Mouse (Mus musculus): ENCODE measurements around the gene Hba-x. TPM values are rescaled to one million over a fixed set of nuclear protein-coding genes. Genes with fewer than 3 reads are reported as not detected.

Gene Hba-x
- total RNA-seq (2021) = not detected in 2 replicates
- long read RNA-seq, experiment 1 = 0 reads
- long read RNA-seq, experiment 2 = 0 reads

DNA sequence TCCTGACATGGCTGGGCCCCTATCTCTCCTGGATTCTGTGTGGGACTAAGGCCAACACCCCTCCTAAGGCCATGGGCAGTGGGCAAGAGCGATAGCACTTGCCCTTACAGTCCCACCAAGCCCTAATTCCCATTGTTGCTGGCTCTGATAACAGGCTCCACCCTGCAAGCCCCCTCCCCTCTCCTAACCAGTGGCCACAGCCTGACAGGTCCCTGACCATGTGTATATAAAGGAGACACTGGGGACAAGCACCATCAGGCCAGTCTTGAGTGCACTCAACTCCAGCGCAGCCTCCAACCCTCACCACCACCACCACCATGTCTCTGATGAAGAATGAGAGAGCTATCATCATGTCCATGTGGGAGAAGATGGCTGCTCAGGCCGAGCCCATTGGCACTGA is at the start of gene Hba-x:
TSS of gene Hba-x (plus strand) at position 54 of the 400 bp plus-strand sequence.
- no peak for DNase-seq

DNA sequence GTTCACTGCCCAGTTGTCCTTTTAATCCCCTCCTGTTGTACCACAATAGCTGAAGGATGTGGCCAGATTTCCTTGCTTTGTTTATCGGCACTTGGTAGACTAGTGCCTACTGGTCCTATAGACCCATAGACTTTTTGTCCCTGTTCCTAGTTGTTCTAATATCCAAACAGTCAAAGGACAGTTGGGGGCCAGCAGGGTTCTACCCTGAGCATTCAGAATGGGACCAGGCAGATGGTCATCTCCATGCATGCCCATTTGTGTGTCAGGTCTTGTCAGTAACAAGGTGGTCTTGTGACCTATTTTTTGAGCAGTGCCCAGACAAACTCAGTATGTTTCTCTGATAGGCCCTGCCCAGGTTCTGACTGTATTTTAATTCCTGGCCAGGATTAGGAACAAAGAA is 49.2 kb upstream of the Hba-x start:
- no peak for DNase-seq

DNA sequence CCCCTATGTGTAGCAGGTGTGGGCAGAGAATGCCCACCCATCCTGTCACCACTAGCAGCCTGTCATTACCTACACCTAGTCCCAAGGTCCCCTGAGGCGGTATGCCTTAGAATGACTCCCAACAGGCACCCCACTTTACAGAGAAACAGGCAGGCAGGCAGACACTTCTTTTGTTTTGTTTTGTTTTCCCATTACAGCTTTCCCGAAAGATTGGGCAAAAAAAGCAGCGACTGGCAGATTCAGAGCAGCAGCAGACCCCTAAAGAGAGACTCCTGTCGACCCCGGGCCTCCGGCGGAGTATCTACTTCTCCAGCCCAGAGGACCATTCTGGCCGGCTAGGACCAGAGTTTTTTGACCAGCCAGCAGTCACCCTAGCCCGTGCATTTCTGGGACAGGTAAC is 48.6 kb upstream of the Hba-x start:
- DNase-seq = no peak

DNA sequence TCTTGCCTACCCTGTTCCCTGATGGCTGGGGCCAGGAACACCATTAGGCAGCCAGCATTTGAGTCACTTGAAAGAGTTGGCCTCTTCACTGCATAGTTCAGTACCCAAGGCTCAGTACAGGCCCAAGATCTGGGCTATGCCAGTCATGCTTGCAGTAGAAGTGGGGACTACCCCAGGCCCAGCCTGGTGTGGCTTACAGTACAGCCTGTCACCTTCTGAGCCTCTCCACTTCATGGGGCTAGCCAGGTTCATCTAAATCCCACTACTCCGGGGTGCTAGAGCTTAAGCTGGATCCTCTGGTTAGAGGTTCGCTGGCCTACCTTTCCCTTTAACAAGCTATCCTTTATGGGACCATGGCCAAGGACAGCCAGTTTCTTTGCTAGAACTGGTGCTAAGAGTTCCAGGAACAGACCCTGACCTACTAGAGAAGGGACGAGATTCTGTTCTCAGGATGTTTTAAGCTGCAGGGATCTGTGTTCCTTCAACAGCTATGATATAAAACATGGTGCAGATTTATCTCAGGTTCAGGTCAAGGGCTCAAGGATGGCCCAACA is 47.8 kb upstream of the Hba-x start:
- no peak for DNase-seq

DNA sequence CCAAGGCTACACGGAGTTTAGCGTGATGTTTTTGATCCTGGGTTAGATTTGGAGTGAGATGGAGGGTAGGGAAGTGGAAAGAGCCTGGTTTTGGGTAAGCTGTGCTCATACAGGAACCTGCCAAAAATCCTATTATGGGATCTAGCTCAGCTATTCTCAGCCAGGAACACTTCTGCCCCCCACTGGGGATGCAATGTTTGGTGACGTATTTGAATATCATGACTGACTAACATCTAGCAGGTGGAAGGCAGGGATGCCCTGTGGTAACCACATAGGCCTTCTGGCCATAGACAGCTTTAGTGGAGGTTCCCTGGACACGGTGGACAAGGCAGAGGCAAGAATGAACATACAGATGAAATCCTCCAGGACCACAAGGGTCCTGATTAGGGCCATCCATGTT is 46.0 kb upstream of the Hba-x start:
- DNase-seq = no peak

DNA sequence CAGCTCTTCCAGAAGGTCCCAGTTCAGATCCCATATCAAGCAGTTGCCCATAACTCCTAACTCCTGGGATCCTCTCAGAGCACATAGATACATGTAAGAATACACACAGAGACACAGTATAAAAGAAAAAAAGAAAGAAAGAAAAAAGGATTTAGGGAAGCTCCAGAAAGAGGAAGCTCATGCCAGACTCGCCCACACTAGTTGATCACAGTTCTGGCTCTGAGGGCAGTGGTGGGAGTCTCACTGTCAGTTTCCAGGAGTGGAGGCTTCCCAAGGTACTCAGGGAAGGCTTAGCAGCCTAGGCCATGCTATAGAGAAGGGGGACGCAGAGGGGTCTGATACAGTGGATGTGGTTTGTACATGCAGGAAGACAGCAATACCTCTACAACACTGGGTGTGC is 45.1 kb upstream of the Hba-x start:
- DNase-seq = no peak

DNA sequence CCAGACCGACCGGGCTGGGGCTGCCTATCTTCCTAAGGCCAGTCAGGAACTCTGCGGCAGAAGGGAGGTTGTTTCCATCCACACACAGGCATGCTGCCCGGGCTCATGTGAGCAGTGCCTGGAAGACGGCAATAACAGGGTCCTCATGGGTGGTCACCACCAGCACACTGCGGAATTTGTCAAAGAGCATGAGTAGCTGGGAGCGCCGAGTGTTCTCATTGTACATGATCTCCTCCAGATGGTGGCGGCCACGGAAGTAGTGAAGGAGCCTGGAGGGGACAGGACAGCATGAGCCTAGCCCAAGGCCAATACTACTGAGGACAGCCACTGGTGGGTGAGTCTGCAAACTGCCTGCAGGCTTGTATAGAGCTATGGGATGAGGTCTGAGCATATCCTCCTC is 43.4 kb upstream of the Hba-x start:
- no peak for DNase-seq

DNA sequence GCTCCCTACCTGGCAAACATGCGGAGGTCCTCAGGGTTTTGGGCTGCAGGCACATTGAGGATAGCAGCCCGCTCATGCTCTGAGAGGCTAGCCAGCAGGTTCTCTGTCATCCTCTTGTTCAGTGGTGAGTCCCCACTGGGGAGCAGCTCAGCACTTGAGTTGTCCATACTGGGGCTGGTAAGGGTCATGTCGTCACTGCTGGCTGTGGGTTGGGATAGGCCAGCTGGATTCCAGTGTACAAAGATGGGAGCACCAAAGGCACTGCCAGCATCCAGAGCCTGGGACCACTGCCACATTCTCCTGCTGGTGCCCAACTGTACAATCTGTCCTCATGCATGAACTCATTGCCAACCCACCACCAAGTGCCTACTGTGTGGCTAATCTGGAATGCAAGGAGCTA is 42.3 kb upstream of the Hba-x start:
- DNase-seq = peak; percentile 3

DNA sequence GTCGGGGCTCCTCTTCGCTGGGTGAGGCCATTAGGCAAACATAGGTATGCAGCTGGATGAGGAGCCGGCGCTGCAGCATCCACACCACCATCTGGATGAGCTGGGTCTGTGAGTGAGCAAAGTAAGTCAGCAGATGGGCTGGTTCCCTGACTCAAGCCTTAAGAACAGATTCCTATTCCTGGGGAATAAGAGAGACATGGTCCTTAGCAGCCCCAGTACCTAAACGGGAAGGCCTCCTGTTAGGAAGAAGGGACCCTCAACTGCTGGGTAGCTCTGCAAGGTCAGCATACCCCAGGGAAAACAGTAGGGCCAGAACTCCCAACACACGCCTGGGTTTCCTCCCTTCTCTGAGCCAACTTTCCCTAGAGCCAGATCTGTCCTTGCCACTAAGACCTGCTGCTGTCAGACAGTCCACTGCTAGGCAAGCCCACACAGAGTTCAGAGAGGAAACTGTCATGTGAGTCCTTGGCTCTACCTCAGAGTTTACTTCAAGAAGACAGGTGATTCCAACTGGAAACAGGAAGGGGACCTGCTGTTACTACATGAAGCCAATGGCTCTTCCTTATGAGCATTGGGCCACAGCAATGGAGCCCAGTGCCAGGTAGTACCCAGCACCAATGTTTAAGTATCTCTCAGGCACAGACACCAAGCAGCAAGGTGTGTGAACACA is 41.2 kb upstream of the Hba-x start:
- peak; percentile 14 for DNase-seq

DNA sequence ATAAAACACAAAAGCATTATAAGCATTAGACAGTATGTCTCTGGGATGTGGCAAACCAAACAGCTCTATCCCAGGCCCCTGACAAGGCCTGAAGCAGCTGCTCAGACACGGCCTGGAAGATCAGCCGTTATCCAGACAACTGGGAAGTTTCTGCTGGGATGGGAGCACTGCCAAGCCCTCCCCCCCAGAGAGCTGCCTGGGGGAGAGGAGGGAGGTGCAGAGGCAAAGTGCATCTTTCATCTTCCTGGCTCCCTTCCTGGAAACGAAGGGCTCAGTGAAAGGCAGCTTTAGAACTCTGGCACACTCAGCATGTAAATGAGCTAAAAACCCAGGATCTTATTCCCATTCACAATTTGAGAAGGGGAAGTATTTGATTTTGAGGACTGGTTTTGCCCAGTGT is 40.6 kb upstream of the Hba-x start:
- peak; percentile 86 for DNase-seq

DNA sequence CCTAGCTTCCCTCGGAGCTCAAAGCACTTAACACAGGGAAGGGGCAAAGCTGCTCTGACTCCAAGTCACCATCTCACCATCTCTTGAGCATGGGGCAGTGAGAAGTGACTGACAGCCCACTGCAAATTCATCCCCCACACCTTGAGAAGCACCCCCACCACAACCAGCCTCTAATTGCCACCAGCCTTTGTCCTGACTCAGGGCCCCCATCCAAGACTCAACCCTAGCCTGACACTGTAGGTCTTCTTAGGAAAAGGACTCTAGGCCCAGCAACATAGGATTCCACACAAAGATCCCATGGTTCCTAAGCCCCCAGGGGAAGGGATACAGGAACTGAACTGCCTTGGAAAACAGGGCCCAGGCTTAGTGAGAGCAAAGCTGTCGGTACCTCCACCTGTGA is 40.1 kb upstream of the Hba-x start:
- DNase-seq = peak; percentile 5

DNA sequence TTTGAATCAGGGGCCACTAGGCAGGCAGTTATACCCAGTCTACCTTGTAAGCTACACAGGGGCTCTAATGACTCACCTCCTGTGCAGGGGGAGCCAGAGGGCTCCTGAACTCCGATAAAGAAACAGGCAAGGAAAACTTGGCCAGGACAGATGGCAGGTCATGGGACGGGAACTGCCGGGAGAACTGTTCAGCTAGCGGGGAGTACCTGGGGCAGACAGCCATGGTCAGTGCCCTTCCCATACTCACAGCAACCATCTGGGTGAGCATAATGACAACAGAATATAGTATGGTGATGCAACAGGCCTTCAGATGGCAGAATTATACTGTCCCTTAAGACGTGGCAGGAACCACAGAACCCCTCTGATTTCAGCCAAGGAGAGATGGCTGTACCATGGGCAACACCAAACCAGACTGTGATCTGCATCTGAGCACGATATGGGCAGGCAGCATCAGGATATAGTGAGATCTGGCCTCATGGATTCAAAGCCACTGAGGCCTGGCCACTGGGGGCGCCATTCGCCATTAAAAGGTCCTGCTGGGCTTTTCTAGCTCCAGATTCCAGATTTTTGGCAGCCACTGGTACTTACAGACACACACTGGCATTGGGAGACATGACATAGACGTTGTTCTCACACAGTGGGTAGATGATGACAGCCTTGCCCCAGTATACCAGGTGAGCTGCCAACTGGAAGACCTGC is 39.3 kb upstream of the Hba-x start:
- peak; percentile 81 for DNase-seq

DNA sequence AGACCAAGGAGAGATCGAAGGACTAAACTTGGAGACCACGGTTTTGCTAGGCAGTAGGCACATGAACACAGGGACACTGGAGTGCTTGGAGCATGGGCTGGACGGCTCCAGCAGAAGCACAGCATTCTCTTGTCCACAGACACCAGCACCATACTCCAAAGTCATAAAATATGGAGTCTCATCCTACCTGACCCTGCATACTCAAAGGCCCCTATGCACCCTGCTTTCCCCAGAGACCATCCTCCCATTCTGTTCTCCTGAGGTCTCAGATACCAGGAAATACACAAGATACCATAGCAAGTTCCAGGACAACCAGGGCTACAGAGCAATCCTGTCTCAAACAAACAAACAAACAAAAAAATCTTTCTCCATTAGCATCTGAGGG is 38.8 kb upstream of the Hba-x start:
- peak; percentile 2 for DNase-seq

DNA sequence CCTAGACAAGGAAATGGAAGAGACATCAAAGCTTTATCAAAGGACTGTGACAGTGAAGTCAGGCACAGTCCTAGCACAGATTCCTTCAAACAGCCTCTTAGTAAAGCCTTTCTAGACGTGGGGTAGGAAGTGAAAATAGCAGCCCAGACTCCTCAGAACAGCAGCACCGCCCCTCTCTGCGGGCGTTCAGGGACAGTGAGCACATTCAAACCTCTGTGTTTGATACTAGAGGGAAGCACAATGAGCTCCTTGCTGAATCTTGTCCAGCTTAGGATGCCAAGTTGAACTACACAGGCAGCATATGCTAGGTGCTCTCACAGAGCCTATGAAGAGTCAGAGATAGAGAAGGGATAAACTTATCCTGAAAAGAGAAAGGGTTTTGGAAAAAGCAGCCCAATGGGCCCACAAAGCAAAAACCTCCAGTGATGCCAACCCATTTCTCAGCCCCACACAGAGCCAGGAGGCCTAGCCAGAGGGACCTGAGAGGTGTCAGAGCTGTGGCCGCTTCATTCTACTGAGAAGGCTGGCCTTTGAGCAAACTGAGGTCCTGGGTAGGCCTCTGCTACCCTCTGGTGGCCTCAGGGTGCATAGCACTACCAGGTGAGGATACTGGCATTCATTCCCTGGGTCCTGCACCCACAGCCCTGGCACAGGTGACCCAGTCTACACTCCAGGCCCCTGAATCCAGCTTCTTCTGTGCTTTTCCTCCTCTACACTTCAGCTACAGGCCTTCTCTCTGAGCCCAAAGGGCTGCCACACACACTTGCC is 37.9 kb upstream of the Hba-x start:
- peak; percentile 84 for DNase-seq

DNA sequence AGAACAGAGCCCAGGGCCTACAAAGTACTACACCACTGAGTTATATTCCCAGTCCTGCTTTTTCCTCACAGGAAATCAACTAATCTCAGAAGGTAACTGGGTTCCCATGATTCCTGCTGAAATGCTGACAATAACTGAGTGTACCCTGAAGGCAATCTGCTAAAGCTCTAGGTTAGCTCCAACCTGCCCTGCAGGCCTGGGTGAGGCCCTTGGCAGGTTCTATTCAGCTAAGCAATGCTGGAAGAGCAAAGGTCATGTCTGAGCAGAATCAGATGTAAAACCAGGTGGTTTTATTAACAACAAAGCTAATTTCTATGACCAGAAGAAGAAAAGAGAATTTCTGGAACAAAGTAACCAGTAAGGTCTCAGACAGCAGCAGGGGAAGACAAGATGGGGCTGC is 34.8 kb upstream of the Hba-x start:
- DNase-seq = no peak

DNA sequence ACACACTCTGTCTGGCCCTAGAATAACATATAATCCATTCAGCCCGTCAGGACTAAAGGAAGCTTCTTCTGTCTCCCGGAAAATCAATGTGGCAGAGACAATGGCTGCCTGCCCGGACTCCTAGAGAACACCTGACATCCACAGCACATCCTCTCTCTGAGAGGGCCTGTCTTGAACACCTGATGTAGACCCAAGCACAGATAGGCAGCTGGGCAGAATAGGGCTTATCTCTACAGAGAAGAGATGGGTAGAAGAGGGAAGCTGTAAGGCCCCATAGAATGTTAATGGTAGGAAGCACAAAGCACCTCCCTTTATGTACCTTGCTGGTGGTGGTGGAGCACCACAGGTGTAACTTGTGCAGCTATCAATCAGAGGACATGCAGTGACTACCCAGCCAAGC is 34.0 kb upstream of the Hba-x start:
- no peak for DNase-seq

DNA sequence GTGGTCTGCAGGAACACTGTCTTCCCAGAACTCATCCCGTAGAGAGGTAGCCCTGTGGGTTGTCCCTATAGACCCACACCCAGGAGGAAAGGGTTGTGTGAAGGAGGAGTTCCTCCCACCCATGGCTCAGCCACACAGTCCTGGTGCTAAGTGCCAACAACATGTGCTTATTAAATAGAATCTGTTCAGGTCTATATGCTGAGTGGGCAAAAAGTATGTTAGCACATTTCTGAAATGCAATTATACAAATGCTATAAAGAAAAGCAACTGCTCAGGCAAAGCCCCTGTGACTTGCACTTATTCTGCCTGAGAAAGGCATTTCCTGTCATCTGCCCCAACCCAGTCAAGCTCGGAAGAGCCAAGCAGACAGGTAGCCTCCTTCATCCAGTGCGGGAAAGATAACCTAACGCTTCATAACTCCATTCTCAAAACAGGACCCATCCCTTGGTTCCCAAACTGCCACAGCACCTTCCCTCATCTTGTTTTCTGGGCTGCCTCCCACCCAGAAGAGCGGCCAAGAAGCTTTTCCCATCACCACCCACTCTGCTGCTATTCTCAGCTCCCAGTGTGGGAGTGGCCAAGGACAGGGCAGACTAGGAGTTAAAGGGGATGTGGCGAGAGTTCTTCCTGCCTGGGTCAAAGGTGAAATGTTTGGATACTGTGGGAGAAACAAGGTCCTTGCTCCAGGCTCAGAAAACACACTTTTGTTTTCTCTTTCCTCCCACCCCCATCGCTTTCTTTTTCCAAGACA is 32.8 kb upstream of the Hba-x start:
- no peak for DNase-seq

DNA sequence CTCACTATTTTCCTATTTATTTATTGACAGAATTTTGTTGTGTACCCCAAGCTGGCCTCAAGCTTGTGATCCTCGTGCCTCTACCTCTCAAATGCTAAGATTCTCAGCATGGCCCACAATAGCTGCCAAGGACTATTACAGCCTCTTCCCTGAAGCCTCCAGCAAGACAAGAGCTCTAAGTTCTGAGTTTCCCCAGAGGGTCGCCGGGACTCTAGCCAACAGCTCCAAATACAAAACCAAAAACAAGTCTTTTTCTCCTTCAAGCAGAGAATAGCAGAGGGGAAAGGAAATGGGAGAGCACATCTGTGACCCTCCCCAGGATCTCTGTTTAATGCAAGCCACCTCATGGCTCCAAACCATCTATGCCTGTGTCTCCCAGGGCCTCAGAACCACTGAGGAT is 32.1 kb upstream of the Hba-x start:
- DNase-seq = no peak

DNA sequence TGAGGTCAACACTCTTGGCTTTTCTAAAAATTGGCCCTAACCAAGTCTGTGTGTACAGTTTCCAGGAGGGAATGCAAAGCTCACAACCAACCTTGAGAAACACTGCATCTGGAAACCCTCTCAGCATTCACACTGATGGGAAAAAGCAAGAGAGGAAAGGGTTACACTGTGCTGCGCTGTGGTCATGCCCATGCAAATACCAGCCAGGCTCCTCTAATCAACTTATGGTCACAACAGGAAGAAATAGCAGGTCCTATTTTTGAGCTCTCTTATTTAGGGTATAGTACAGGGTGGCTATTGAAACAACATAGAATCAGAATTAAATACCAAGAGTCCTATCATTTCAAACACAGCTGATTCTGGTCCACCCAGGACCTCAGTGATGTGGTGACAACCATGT is 31.6 kb upstream of the Hba-x start:
- no peak for DNase-seq

DNA sequence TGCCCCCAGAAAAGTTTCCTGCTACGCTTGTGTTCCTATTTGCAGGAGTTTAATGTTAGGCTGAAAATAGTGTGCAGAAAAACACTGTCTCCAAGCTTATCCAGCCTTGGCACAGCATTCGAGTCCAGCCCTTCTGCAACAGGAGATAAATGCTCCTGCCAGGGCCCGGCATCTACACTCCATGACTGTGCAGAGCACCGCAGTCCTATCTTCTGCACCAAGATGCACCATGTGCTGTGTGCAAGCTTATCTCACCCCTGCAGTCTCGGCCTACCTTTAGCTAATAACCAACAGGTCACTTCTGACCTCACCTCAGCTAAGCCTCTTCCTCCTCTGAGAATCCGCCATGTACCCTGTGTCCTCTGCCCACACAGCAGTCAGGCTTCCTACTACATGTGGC is 30.6 kb upstream of the Hba-x start:
- DNase-seq = no peak

DNA sequence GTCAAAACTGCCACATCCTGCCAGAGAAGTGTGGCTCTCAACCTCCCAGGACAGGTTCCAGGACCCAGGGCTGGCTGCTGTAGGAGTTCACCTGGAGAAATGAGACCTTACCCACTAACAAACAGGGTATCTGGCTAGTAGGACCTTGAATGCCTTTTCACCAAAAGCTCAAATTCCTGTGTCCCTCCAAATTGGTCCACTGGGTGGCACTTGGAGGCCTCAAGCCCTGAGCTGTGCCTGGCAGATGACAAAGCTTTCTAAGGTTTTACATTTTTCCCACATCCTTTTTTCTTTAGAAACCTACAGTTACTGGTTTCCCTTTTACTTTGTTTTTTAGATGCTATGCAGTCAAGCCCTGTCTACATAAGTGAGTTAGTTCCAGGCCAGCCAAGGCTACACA is 29.1 kb upstream of the Hba-x start:
- no peak for DNase-seq

DNA sequence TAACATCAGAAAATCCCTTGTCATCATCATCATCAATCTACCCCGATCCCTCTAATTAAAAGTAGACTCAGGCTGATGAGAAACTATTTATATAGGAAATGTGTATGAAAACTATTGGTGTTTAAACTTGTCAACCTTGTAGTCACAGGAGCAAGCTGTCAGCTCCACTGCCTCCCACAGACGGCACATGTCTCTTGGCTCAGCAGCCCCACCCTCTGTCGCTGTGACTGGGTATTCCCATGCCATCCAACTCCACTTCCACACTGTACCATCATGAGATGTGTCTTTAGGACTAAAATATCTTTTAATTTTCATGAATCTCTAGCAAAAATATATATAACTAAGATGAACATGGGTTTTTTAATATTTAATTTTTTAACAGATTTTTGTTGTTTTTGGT is 27.9 kb upstream of the Hba-x start:
- DNase-seq = no peak
